Mouse (Mus musculus) bone marrow, adult 2 months (tissue): Measurements from ENCODE around the gene Sult6b1.

Source experiments
- CTCF ChIP-seq: fragments of 200-500 bp; IDR thresholded peaks from 2 replicates; pipeline ENCODE4 v1.5.1; 2011; ENCODE audit warnings: low read length, control low read depth; ENCODE audit not compliant: control insufficient read depth, insufficient read depth
- POLR2A ChIP-seq: fragments of 200-500 bp; IDR thresholded peaks from 2 replicates; pipeline ENCODE4 v1.6.1; 2011; ENCODE audit warnings: low read depth, mild to moderate bottlenecking, control low read depth, low read length, borderline replicate concordance; ENCODE audit not compliant: control insufficient read depth

DNA sequence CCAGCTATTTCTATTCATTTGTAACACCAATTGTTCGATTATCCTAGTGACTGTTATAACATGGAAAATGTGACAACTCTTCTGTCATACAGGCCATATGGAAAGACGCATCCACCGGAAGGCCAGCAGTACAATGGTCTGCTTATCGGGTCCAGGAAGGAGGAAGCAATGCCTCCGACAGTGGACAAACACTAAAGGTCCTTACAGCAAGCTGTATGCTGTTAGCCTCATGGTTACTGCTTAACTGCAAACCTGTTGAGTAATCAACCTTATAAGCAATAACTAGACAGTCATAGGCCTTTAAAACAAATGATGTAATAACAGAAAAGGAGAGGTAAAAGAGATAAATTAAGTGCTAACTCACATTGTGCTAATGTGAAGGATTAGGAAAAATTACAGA, 44.4 kb upstream of the Sult6b1 start:
- no peak for TF ChIP-seq CTCF
- no peak for TF ChIP-seq POLR2A
